Mouse (Mus musculus) MEL (cell line): ENCODE results near the gene Sirt4. TPM values are rescaled to one million over a fixed set of nuclear protein-coding genes. Genes with fewer than 3 reads are reported as not detected.

Experiments used
- DNase-seq: peaks from one replicate; pipeline ENCODE4 v3.0.0; 2011; ENCODE audit warnings: low read depth, low spot score
- H3K27ac ChIP-seq: 2 replicates; pipeline ENCODE4 v1.5.1; 2012; ENCODE audit warnings: low read depth, mild to moderate bottlenecking, control low read depth, low read length, moderate library complexity; ENCODE audit not compliant: control insufficient read depth
- H3K27me3 ChIP-seq, 2 experiments: fragments of 150-350 bp in 1 of 2; sonication (generic) in 1 of 2; 2 replicates each; pipeline ENCODE4 v1.6.1; 2012; ENCODE audit warnings: low read length in 2 of 2, mild to moderate bottlenecking in 2 of 2, improper control_type of control experiment in 1 of 2, moderate library complexity in 1 of 2; ENCODE audit not compliant: insufficient read depth in 2 of 2, control insufficient read depth in 1 of 2
- H3K36me3 ChIP-seq, 2 experiments: 2 replicates each; pipeline ENCODE4 v1.6.1; 2012 to 2014; ENCODE audit warnings: low read length in 2 of 2, improper control_type of control experiment in 1 of 2, inconsistent platforms in 1 of 2, mild to moderate bottlenecking in 1 of 2; ENCODE audit not compliant: insufficient read depth in 2 of 2, control insufficient read depth in 1 of 2
- H3K4me1 ChIP-seq, 2 experiments: fragments of 150-350 bp in 1 of 2; sonication (generic) in 1 of 2; 2 replicates each; pipeline ENCODE4 v1.6.1; 2012; ENCODE audit warnings: low read length in 2 of 2, improper control_type of control experiment in 1 of 2, mild to moderate bottlenecking in 1 of 2; ENCODE audit not compliant: insufficient read depth in 2 of 2, control insufficient read depth in 1 of 2
- H3K4me3 ChIP-seq, 2 experiments: fragments of 150-350 bp in 1 of 2; sonication (generic) in 1 of 2; 2 replicates each; pipeline ENCODE4 v1.5.1; 2012; ENCODE audit warnings: low read depth in 2 of 2, low read length in 2 of 2, mild to moderate bottlenecking in 2 of 2, moderate library complexity in 2 of 2, control low read depth in 1 of 2, improper control_type of control experiment in 1 of 2; ENCODE audit not compliant: control insufficient read depth in 1 of 2, insufficient read depth in 1 of 2
- H3K79me2 ChIP-seq: 2 replicates; pipeline ENCODE4 v1.6.1; 2012; ENCODE audit warnings: mild to moderate bottlenecking, low read length, moderate library complexity; ENCODE audit not compliant: control insufficient read depth, poor library complexity, insufficient read depth
- H3K9ac ChIP-seq: 2 replicates; pipeline ENCODE4 v1.6.1; 2012; ENCODE audit warnings: low read depth, mild to moderate bottlenecking, control low read depth, low read length, moderate library complexity; ENCODE audit not compliant: control insufficient read depth, poor library complexity, severe bottlenecking
- H3K9me3 ChIP-seq: fragments of 150-350 bp; sonication (generic); replicated peaks from 2 replicates; pipeline ENCODE4 v1.6.1; 2012; ENCODE audit warnings: mild to moderate bottlenecking, low read length, improper control_type of control experiment, moderate library complexity; ENCODE audit not compliant: insufficient read depth
- CHD1 ChIP-seq: IDR thresholded peaks from 2 replicates; pipeline ENCODE4 v1.6.1; 2012; ENCODE audit warnings: low read depth, mild to moderate bottlenecking, inconsistent platforms, low read length, improper control_type of control experiment
- CTCF ChIP-seq, 3 experiments: IDR thresholded peaks in 2 of 3; conservative IDR thresholded peaks in 1 of 3; 2 replicates each; pipeline ENCODE4 v1.5.1; 2011 to 2012; ENCODE audit warnings: low read length in 3 of 3, low read depth in 2 of 3, mild to moderate bottlenecking in 2 of 3, improper control_type of control experiment in 1 of 3, inconsistent platforms in 1 of 3, mixed read lengths in 1 of 3, moderate library complexity in 1 of 3; ENCODE audit not compliant: control insufficient read depth in 1 of 3, insufficient read depth in 1 of 3, poor library complexity in 1 of 3, severe bottlenecking in 1 of 3
- ETS1 ChIP-seq: IDR thresholded peaks from 2 replicates; pipeline ENCODE4 v1.6.1; 2012; ENCODE audit warnings: low read depth, mild to moderate bottlenecking, inconsistent platforms, low read length, improper control_type of control experiment, moderate library complexity
- KAT2A ChIP-seq: conservative IDR thresholded peaks from 2 replicates; pipeline ENCODE4 v1.6.1; 2012; ENCODE audit warnings: low read depth, low read length, improper control_type of control experiment, inconsistent platforms
- MAFK ChIP-seq: IDR thresholded peaks from 2 replicates; pipeline ENCODE4 v1.6.1; 2011; ENCODE audit warnings: low read depth, mild to moderate bottlenecking, low read length, improper control_type of control experiment, borderline replicate concordance
- MAX ChIP-seq: IDR thresholded peaks from 2 replicates; pipeline ENCODE4 v1.6.1; 2011; ENCODE audit warnings: low read length, improper control_type of control experiment
- MAZ ChIP-seq: IDR thresholded peaks from 2 replicates; pipeline ENCODE4 v1.6.1; 2012; ENCODE audit warnings: low read depth, mild to moderate bottlenecking, inconsistent platforms, low read length, improper control_type of control experiment
- MEF2A ChIP-seq: IDR thresholded peaks from 2 replicates; pipeline ENCODE4 v1.6.1; 2014; ENCODE audit warnings: low read depth, mild to moderate bottlenecking, inconsistent platforms, low read length, improper control_type of control experiment; ENCODE audit not compliant: poor library complexity, insufficient replicate concordance, severe bottlenecking; ENCODE audit errors: extremely low read depth
- MXI1 ChIP-seq: IDR thresholded peaks from 2 replicates; pipeline ENCODE4 v1.6.1; 2011; ENCODE audit warnings: mild to moderate bottlenecking, low read depth, low read length, improper control_type of control experiment
- NELFE ChIP-seq: IDR thresholded peaks from 2 replicates; pipeline ENCODE4 v1.6.1; 2011; ENCODE audit warnings: low read depth, low read length, improper control_type of control experiment
- NRF1 ChIP-seq: IDR thresholded peaks from 2 replicates; pipeline ENCODE4 v1.6.1; 2014; ENCODE audit warnings: low read depth, mild to moderate bottlenecking, inconsistent platforms, low read length, improper control_type of control experiment, moderate library complexity; ENCODE audit not compliant: poor library complexity, insufficient read depth, severe bottlenecking
- RCOR1 ChIP-seq: IDR thresholded peaks from 2 replicates; pipeline ENCODE4 v1.6.1; 2012; ENCODE audit warnings: low read depth, mild to moderate bottlenecking, inconsistent platforms, low read length, improper control_type of control experiment
- SMC3 ChIP-seq: IDR thresholded peaks from 2 replicates; pipeline ENCODE4 v1.6.1; 2011; ENCODE audit warnings: low read depth, low read length, improper control_type of control experiment
- TCF12 ChIP-seq: IDR thresholded peaks from 2 replicates; pipeline ENCODE4 v1.6.1; 2014; ENCODE audit warnings: low read depth, mild to moderate bottlenecking, inconsistent platforms, low read length, improper control_type of control experiment, moderate library complexity
- ZKSCAN1 ChIP-seq: IDR thresholded peaks from 2 replicates; pipeline ENCODE4 v1.6.1; 2012; ENCODE audit warnings: low read depth, mild to moderate bottlenecking, inconsistent platforms, low read length, improper control_type of control experiment, moderate library complexity
- polyA plus RNA-seq, 2 experiments: library from polyadenylated mRNA; stranded (reverse) in 1 of 2; unstranded in 1 of 2; fragments of >175 nt in 1 of 2; fragments of >200 nt in 1 of 2; gene quantifications; 2 replicates each; pipeline versions ENCODE4 v1.2.1 to v1.2.4; 2012; ENCODE audit warnings: low replicate concordance in 2 of 2, low read depth in 1 of 2; ENCODE audit not compliant: insufficient read length in 2 of 2, insufficient read depth in 1 of 2, missing spikeins in 1 of 2
- total RNA-seq: library from RNA; depleted of rRNA; stranded (reverse); fragments of 300-350 nt; gene quantifications from 2 replicates; pipeline ENCODE4 v1.2.3, GENCODE M21; 2012

Gene Sirt4
- total and polyA plus RNA-seq, 3 experiments = 9.2 to 10.3 TPM; not detected in 1

- no peak overlapping the region for H3K27ac ChIP-seq
- no peaks in the 10 kb centered on the region for H3K9me3 ChIP-seq
- DNase-seq = no peak
- H3K4me3 ChIP-seq = no peak overlapping the region
- no peak overlapping the region for H3K9ac ChIP-seq
- peaks cover 0 to 2% of the 10 kb centered on the region in 2 experiments; a peak in 1 of 4 replicates for H3K36me3 ChIP-seq
- H3K27me3 ChIP-seq = no peaks in the 10 kb centered on the region
- H3K4me1 ChIP-seq = peaks cover 0 to 8% of the 10 kb centered on the region in 2 experiments; a peak in 1 of 4 replicates
- H3K79me2 ChIP-seq = peaks cover 16% of the 10 kb centered on the region
- TF ChIP-seq NELFE = no peak
- no peak for TF ChIP-seq NRF1
- TF ChIP-seq CTCF (IDR thresholded peaks at IDR 0.05 in 2 of 3, conservative IDR thresholded peaks at IDR 0.05 in 1 of 3; ENCODE audit: control insufficient read depth in 1 of 3, insufficient read depth in 1 of 3, low read depth in 2 of 3, low read length in 3 of 3, poor library complexity in 1 of 3, severe bottlenecking in 1 of 3) = no peak
- TF ChIP-seq MAZ = no peak
Observed at GRCm38 (mm10) chr5:115509790-115510689, 25.5 kb upstream of the Sirt4 start.

DNA sequence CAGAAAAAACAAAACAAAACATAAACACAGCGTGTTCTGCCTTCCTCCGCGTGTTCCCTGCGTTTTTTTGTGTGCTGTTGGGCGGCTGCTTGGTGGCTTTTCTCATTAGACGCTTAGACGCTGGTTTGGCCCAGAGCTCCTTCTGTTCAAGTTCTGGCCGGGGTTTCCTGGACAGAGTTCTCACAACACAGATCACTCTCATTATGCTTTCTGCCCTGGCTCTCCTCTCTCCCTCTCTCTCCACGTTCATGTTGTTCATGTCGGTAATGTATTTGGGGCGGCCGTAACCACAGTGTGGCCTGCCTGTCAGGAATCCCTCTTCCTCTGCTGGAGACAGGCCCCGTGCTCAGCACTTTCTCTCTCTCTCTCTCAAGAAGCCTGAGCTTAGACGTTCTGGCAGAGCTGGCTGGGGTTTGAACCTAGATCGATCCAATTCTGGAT lies 24.8 kb upstream of the Sirt4 start:
- TF ChIP-seq ETS1 (no peak), MXI1 (no peak), RCOR1 (no peak), CTCF (IDR thresholded peaks at IDR 0.05 in 2 of 3, conservative IDR thresholded peaks at IDR 0.05 in 1 of 3; ENCODE audit: control insufficient read depth in 1 of 3, insufficient read depth in 1 of 3, low read depth in 2 of 3, low read length in 3 of 3, poor library complexity in 1 of 3, severe bottlenecking in 1 of 3) (no peak), MAFK (no peak), CHD1 (no peak), MEF2A (no peak), MAX (no peak), ZKSCAN1 (no peak), KAT2A (no peak), MAZ (no peak), TCF12 (no peak), SMC3 (no peak), NRF1 (no peak)

More for the DNA sequence above, 24.8 kb upstream of the Sirt4 start:
- DNase-seq = no peak
- no peaks in the 10 kb centered on the region for H3K27me3 ChIP-seq
- H3K79me2 ChIP-seq = peaks cover 16% of the 10 kb centered on the region
- peaks cover 0 to 2% of the 10 kb centered on the region in 2 experiments; a peak in 1 of 4 replicates for H3K36me3 ChIP-seq
- H3K4me3 ChIP-seq = no peak overlapping the region
- H3K9me3 ChIP-seq = no peaks in the 10 kb centered on the region
- H3K27ac ChIP-seq = no peak overlapping the region
- no peak overlapping the region for H3K9ac ChIP-seq
- peaks cover 0 to 8% of the 10 kb centered on the region in 2 experiments; a peak in 1 of 4 replicates for H3K4me1 ChIP-seq
